Mouse (Mus musculus) myocyte (in vitro differentiated cells): ENCODE measurements around the gene Camkk2.

ENCODE experiments used
- MYOG ChIP-seq, 3 experiments: IDR thresholded peaks; one replicate each; pipeline ENCODE4 v1.6.1; 2011; ENCODE audit warnings: control low read depth in 2 of 3, low read depth in 2 of 3, mild to moderate bottlenecking in 2 of 3; ENCODE audit not compliant: insufficient read length in 2 of 3, control insufficient read depth in 1 of 3, insufficient read depth in 1 of 3
- POLR2A ChIP-seq: IDR thresholded peaks from one replicate; pipeline ENCODE4 v1.6.1; 2011; ENCODE audit warnings: low read depth, mild to moderate bottlenecking, control low read depth, moderate library complexity; ENCODE audit not compliant: insufficient read length
- REST ChIP-seq: IDR thresholded peaks from one replicate; pipeline ENCODE4 v1.6.1; 2011; ENCODE audit warnings: mild to moderate bottlenecking, control low read depth, moderate library complexity; ENCODE audit not compliant: insufficient read depth, insufficient read length
- TCF3 ChIP-seq: IDR thresholded peaks from one replicate; pipeline ENCODE4 v1.6.1; 2011; ENCODE audit warnings: low read depth, control low read depth; ENCODE audit not compliant: insufficient read length
- USF1 ChIP-seq: IDR thresholded peaks from one replicate; pipeline ENCODE4 v1.6.1; 2011; ENCODE audit warnings: low read depth, mild to moderate bottlenecking, control low read depth, moderate library complexity

DNA sequence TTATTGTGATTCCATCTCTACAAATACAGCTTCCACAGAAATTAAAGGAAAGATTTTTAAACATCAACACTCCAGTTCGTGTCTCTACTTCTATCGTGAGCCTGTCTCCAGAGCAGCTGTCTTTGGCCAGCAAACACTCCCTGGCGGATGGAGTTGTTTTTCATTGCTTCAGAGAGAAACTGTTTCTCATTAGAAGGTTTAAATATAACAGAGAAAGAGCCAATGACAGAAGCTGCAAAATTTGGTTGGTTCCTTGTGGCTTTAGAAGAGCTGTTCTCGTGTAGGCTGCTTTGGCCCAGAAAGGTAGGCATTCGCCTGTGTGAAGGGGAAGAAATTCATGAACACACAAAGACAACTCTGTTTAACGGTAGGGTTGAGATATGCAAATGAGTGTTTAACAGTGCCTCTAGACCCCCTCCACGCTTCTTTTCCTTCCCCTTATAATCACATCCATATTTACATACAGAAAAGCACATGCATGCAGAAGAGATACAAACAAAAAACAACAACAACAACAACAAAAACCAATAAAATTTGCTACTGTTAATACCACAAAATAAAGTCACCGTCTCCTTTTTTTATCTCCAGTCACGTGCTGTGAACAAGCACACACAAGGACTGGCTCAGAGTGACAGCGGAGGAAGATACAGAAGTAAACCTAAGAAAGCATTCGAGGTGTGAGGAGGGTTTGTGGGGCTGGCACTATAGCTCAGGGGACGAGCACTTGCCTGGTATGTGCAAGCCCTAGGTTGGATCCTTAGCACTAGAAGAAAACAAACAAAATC, 7.0 kb upstream of the Camkk2 start:
- TF ChIP-seq USF1 (no peak), POLR2A (no peak), MYOG (IDR thresholded peaks at IDR 0.05; ENCODE audit: control insufficient read depth in 1 of 3, insufficient read depth in 1 of 3, insufficient read length in 2 of 3, low read depth in 2 of 3) (no peak), TCF3 (no peak), REST (no peak)
